Mouse (Mus musculus) frontal cortex, postnatal 25 days (tissue): ENCODE data around the gene Klhl26.

Source experiments
- DNase-seq, 2 experiments: peaks; one replicate each; pipeline ENCODE4 v3.0.0; 2022; ENCODE audit warnings: low spot score in 2 of 2

The Klhl26 gene

GRCm38 (mm10) chr8:70409455-70409871, 67.3 kb downstream of the Klhl26 start:
- DNase-seq = no peak

DNA sequence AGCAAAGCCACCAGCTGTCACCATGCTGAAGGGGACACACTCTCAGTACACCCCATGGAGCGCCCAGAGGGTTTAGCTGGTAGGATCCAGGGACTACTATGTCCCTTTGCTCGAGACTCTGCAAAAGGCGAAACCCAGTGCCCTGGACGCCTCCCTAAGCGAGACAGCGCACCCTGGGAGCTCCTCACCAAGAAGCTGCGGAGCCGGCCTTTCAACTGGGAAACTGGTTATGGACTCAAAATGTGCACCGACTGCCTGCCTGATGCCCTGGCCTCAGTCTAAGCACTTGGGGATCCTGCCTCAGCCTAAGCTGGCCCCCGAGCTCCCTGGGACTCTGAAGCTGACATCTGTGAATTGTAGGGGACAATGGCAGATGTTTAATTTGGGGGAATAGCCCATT, 67.7 kb downstream of the Klhl26 start:
- DNase-seq = no peak

- no peak for DNase-seq
Measured at GRCm38 (mm10) chr8:70408301-70408700, 68.5 kb downstream of the Klhl26 start.

GRCm38 (mm10) chr8:70406427-70407069, 70.2 kb downstream of the Klhl26 start:
- DNase-seq = no peak

GRCm38 (mm10) chr8:70405189-70405588, 71.6 kb downstream of the Klhl26 start:
- no peak for DNase-seq

GRCm38 (mm10) chr8:70404212-70404611, 72.6 kb downstream of the Klhl26 start:
- DNase-seq = no peak
